Comparison of ENCODE assay signal across 32 mouse cellular contexts in the genomic region with DNA sequence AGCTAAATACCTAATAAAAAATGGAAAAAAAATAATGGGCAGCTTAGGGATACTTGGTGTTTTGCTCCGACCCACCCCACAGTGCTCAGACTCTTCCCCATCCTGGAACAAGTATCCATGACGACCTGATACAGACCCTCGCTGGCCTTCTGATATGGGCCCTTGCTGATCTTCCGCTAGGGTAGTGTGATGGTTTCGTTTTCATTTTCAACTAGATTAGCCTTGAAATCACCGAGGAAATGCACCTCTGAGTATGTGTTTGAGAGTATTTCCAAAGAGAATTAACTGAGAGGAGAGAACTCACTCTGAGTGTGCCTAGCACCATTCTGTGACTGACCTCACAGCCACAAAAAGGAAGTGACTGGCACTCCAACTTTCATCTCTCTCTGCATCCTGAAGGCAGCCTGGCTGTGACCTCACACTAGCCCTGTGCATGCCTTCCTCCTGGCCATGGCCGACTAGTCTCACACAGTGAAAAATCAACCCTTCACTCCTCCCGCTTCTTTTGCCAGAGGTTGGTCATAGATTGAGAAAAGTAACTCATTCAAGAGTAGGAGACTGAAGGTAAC.
DNase-seq lines count a peak whose midpoint lies in the region; ATAC-seq lines count a peak whose summit lies in the region.
"Had no signal": no experiment of that assay in that cellular context is flagged by ENCODE, and none has a peak within 500 bp of the region (broad histone marks: within the 10 kb centered on the region; RNA-seq: fewer than 3 reads in every experiment).

No protein-coding gene starts in this region.

- no peaks in the 10 kb centered on the region for H3K4me1 ChIP-seq in hindbrain, embryonic 16.5 days (ENCODE audit: control insufficient read depth, insufficient read depth, low read depth, low read length)
- no peaks in the 10 kb centered on the region for H3K4me1 ChIP-seq in forebrain, embryonic 10.5 days
- H3K4me1 ChIP-seq: embryonic facial prominence, embryonic 10.5 days; embryonic facial prominence, embryonic 13.5 days; heart, embryonic 10.5 days; heart, embryonic 13.5 days; hindbrain, embryonic 15.5 days had no signal

- no peak overlapping the region for H3K27ac ChIP-seq in hindbrain, embryonic 16.5 days (ENCODE audit: low read depth, low read length)
- no peak overlapping the region for H3K27ac ChIP-seq in forebrain, embryonic 10.5 days
- H3K27ac ChIP-seq: embryonic facial prominence, embryonic 10.5 days; embryonic facial prominence, embryonic 13.5 days; forebrain, embryonic 13.5 days; heart, adult 2 months; heart, embryonic 10.5 days; heart, embryonic 13.5 days; hindbrain, embryonic 12.5 days; hindbrain, embryonic 15.5 days had no signal

- peak; percentile 56 for ATAC-seq in CD4-positive, CD25-positive, alpha-beta regulatory T cell, adult 4 months
- peak; percentile 66 for ATAC-seq in common myeloid progenitor, adult 5-6 weeks (replicated peaks; ENCODE audit: low read depth, poor library complexity, severe bottlenecking)
- peak; percentile 74 for ATAC-seq in inflammation-experienced regulatory T-cells, adult 6 months
- ATAC-seq in hindbrain, embryonic 16.5 days: no peak
- ATAC-seq: forebrain, embryonic 13.5 days; forebrain, embryonic 16.5 days; intestine, postnatal 0 days; Patski had no signal

- H3K9ac ChIP-seq in hindbrain, embryonic 16.5 days (ENCODE audit: low read depth, low read length): no peak overlapping the region
- H3K9ac ChIP-seq: embryonic facial prominence, embryonic 13.5 days; forebrain, embryonic 13.5 days; heart, embryonic 13.5 days; hindbrain, embryonic 12.5 days; hindbrain, embryonic 15.5 days had no signal

- no peak overlapping the region for H3K4me2 ChIP-seq in hindbrain, embryonic 16.5 days (ENCODE audit: low read length)
- H3K4me2 ChIP-seq: embryonic facial prominence, embryonic 13.5 days; forebrain, embryonic 13.5 days; heart, embryonic 13.5 days; hindbrain, embryonic 12.5 days; hindbrain, embryonic 15.5 days had no signal

- WGBS in hindbrain, embryonic 16.5 days: 90% methylated on average over 8 of the region's 8 CpGs
- 86% methylated on average over 8 of the region's 8 CpGs for WGBS in forebrain, embryonic 10.5 days

- no peaks in the 10 kb centered on the region for H3K9me3 ChIP-seq in hindbrain, embryonic 16.5 days (ENCODE audit: control insufficient read depth, low read length)
- no peaks in the 10 kb centered on the region for H3K9me3 ChIP-seq in forebrain, embryonic 10.5 days
- H3K9me3 ChIP-seq: embryonic facial prominence, embryonic 10.5 days; embryonic facial prominence, embryonic 13.5 days; forebrain, embryonic 13.5 days; heart, embryonic 10.5 days; heart, embryonic 13.5 days; hindbrain, embryonic 12.5 days; hindbrain, embryonic 15.5 days had no signal

- H3K4me3 ChIP-seq in hindbrain, embryonic 16.5 days (ENCODE audit: low read length): no peak overlapping the region
- no peak overlapping the region for H3K4me3 ChIP-seq in forebrain, embryonic 10.5 days
- H3K4me3 ChIP-seq: embryonic facial prominence, embryonic 10.5 days; embryonic facial prominence, embryonic 13.5 days; erythroblast, embryonic 14.5 days; forebrain, embryonic 13.5 days; heart, adult 2 months; heart, embryonic 10.5 days; heart, embryonic 13.5 days; hindbrain, embryonic 12.5 days; hindbrain, embryonic 15.5 days had no signal

- no peaks in the 10 kb centered on the region for H3K27me3 ChIP-seq in hindbrain, embryonic 16.5 days (replicated peaks; ENCODE audit: control insufficient read depth, insufficient read depth, low read length)
- no peaks in the 10 kb centered on the region for H3K27me3 ChIP-seq in forebrain, embryonic 10.5 days (ENCODE audit: poor library complexity, severe bottlenecking)
- H3K27me3 ChIP-seq: forebrain, embryonic 13.5 days; heart, embryonic 13.5 days; hindbrain, embryonic 12.5 days; hindbrain, embryonic 15.5 days; Patski had no signal

- no peaks in the 10 kb centered on the region for H3K36me3 ChIP-seq in hindbrain, embryonic 16.5 days (ENCODE audit: control insufficient read depth, insufficient read depth, low read length)
- no peaks in the 10 kb centered on the region for H3K36me3 ChIP-seq in forebrain, embryonic 10.5 days (replicated peaks)
- H3K36me3 ChIP-seq: embryonic facial prominence, embryonic 10.5 days; embryonic facial prominence, embryonic 13.5 days; G1E; heart, embryonic 10.5 days; heart, embryonic 13.5 days; hindbrain, embryonic 12.5 days; hindbrain, embryonic 15.5 days had no signal

- DNase-seq in A20 (ENCODE audit: low read depth, low spot score): peak; percentile 2
- no peak for DNase-seq in forebrain, embryonic 10.5 days (ENCODE audit: extremely low spot score, low spot score)
- DNase-seq in thymus, postnatal 14 days: no peak
- DNase-seq: adrenal gland, adult 2 months; adrenal gland, postnatal 14 days; cerebellum, adult 11 months; cerebellum, adult 2 months; cerebellum, postnatal 10 days; cerebellum, postnatal 36 days; embryo, embryonic 11 days; gastrocnemius, postnatal 10 days; gastrocnemius, postnatal 36 days; heart, adult 2 months; heart, postnatal 14 days; heart, postnatal 4 days; kidney, adult 2 months had no signal
